Mouse (Mus musculus) heart, embryonic 12.5 days (tissue): ENCODE measurements around the gene B230217C12Rik. TPM values are rescaled to one million over a fixed set of nuclear protein-coding genes. Genes with fewer than 3 reads are reported as not detected.
"Not testable (repeated sequence)": the region's sequence is repeated elsewhere in the genome, so short reads cannot be mapped to it uniquely, and the experiment has no call there.

ENCODE experiments used
- ATAC-seq: fragments of 200-750 bp; cut with Nextera tagmentation; 2 replicates; pipeline ENCODE4 v1.8.0; 2017; ENCODE audit warnings: moderate TSS enrichment, moderate library complexity; ENCODE audit not compliant: insufficient number of reproducible peaks, low FRiP score
- H3K27ac ChIP-seq: fragments of 300-500 bp; sonication (generic); 2 replicates; pipeline ENCODE4 v1.5.1; 2016; ENCODE audit warnings: mild to moderate bottlenecking, moderate library complexity; ENCODE audit not compliant: poor library complexity, severe bottlenecking
- H3K27me3 ChIP-seq: fragments of 300-500 bp; sonication (generic); replicated peaks from 2 replicates; pipeline ENCODE4 v1.6.1; 2016; ENCODE audit warnings: mild to moderate bottlenecking, moderate library complexity
- H3K36me3 ChIP-seq: fragments of 300-500 bp; sonication (generic); 2 replicates; pipeline ENCODE4 v1.6.1; 2016; ENCODE audit warnings: mild to moderate bottlenecking, moderate library complexity
- H3K4me1 ChIP-seq: fragments of 300-500 bp; sonication (generic); replicated peaks from 2 replicates; pipeline ENCODE4 v1.6.1; 2016; ENCODE audit warnings: mild to moderate bottlenecking
- H3K4me2 ChIP-seq: fragments of 300-500 bp; sonication (generic); 2 replicates; pipeline ENCODE4 v1.6.1; 2016; ENCODE audit warnings: mild to moderate bottlenecking, moderate library complexity
- H3K4me3 ChIP-seq: fragments of 300-500 bp; sonication (generic); 2 replicates; pipeline ENCODE4 v1.5.1; 2016; ENCODE audit warnings: mild to moderate bottlenecking
- H3K9ac ChIP-seq: fragments of 300-500 bp; sonication (generic); 2 replicates; pipeline ENCODE4 v1.6.1; 2016; ENCODE audit warnings: mild to moderate bottlenecking, moderate library complexity
- H3K9me3 ChIP-seq: fragments of 300-500 bp; sonication (generic); replicated peaks from 2 replicates; pipeline ENCODE4 v1.6.1; 2016; ENCODE audit warnings: mild to moderate bottlenecking, moderate library complexity
- WGBS: fragments of 180-500 bp; shearing (Covaris S2); methylation state at CpG from one replicate; pipeline ENCODE4 v1.1.7; 2016; 5-methylcytosine and 5-hydroxymethylcytosine counted together
- polyA plus RNA-seq: library from polyadenylated mRNA; unstranded; fragments of >200 nt; fragmentation: Nextera tagmentation; extraction: Ambion mirVana; gene quantifications from 2 replicates; pipeline ENCODE4 v1.2.1, GENCODE M21; 2016

B230217C12Rik gene
- polyA plus RNA-seq, 1 experiment from 2014 or later: 6.9 TPM

- no peak overlapping the region for H3K9ac ChIP-seq
- H3K4me3 ChIP-seq: no peak overlapping the region
- WGBS: 92% methylated on average over 3 of the region's 3 CpGs
- H3K4me2 ChIP-seq: no peak overlapping the region
- ATAC-seq: no peak
- no peaks in the 10 kb centered on the region for H3K27me3 ChIP-seq
- H3K4me1 ChIP-seq: no peaks in the 10 kb centered on the region
- 0 out of 2 replicates have a peak, but pooled peaks cover 5% of the 10 kb centered on the region for H3K9me3 ChIP-seq
- H3K36me3 ChIP-seq: no peaks in the 10 kb centered on the region
- H3K27ac ChIP-seq: no peak overlapping the region
Measured at GRCm38 (mm10) chr11:97866091-97866888, 25.7 kb downstream of the B230217C12Rik start.

DNA sequence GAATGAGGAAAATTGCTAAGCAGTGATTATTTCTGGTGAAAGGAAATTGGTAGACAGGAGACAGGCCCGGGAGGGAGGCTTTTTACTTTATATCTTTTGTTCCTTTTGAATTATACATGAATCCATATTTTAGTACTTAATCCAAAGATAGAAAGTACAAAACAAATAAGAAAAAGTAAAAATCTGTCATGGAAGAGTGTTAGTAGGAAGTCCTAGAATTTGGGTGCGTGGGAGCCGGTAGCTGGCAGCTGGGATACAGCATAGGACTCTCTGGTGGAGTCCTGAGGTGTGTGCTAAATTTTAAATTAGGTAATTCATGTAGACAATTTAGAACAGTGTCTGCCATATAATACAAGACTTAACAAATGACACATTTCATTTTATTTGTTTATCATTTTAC is 27.0 kb downstream of the B230217C12Rik start:
- H3K4me3 ChIP-seq: no peak overlapping the region
- H3K9ac ChIP-seq: no peak overlapping the region
- H3K36me3 ChIP-seq: no peaks in the 10 kb centered on the region
- no peak overlapping the region for H3K27ac ChIP-seq
- no peak for ATAC-seq
- 86% methylated on average over 3 of the region's 3 CpGs for WGBS
- H3K9me3 ChIP-seq: 0 out of 2 replicates have a peak, but pooled peaks cover 5% of the 10 kb centered on the region
- H3K4me1 ChIP-seq: no peaks in the 10 kb centered on the region
- H3K4me2 ChIP-seq: no peak overlapping the region
- no peaks in the 10 kb centered on the region for H3K27me3 ChIP-seq

GRCm38 (mm10) chr11:97872378-97872777 is 31.8 kb downstream of the B230217C12Rik start:
- H3K9me3 ChIP-seq, H3K4me1 ChIP-seq, H3K4me3 ChIP-seq, H3K9ac ChIP-seq, H3K27ac ChIP-seq, ATAC-seq, H3K27me3 ChIP-seq, H3K36me3 ChIP-seq, H3K4me2 ChIP-seq: not testable (repeated sequence)
- WGBS: 76% methylated on average over 5 of the region's 5 CpGs

- H3K4me3 ChIP-seq: no peak overlapping the region
- no peaks in the 10 kb centered on the region for H3K9me3 ChIP-seq
- H3K9ac ChIP-seq: no peak overlapping the region
- no peaks in the 10 kb centered on the region for H3K36me3 ChIP-seq
- no peak for ATAC-seq
- H3K4me1 ChIP-seq: no peaks in the 10 kb centered on the region
- no peak overlapping the region for H3K27ac ChIP-seq
- no peaks in the 10 kb centered on the region for H3K27me3 ChIP-seq
- WGBS: 90% methylated on average over 1 of the region's 1 CpGs
- H3K4me2 ChIP-seq: no peak overlapping the region
Measured at GRCm38 (mm10) chr11:97874396-97874795, 33.8 kb downstream of the B230217C12Rik start.

DNA sequence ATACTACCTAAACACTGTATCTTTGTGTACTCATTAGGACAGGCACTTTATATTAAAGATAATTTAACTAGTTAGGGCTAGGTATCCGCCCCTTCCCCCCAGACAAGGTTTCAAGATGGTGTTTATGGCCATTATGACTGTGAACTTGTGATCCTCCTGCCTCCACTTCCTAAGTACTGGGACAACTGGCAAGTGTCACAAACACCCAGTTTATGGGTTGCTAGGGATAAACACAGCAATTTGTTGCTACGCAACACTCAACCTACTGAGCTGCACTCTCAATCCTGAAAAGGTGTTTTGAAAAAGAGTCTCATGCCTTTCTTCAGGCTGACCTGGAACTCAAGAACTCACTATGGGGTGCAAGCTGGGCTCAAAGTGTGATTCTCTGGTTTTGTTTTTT is 36.8 kb downstream of the B230217C12Rik start:
- no peak overlapping the region for H3K4me2 ChIP-seq
- H3K9me3 ChIP-seq: no peaks in the 10 kb centered on the region
- ATAC-seq: no peak
- H3K9ac ChIP-seq: no peak overlapping the region
- no peaks in the 10 kb centered on the region for H3K4me1 ChIP-seq
- 71% methylated on average over 2 of the region's 2 CpGs for WGBS
- no peaks in the 10 kb centered on the region for H3K27me3 ChIP-seq
- H3K4me3 ChIP-seq: no peak overlapping the region
- H3K27ac ChIP-seq: no peak overlapping the region
- no peaks in the 10 kb centered on the region for H3K36me3 ChIP-seq

DNA sequence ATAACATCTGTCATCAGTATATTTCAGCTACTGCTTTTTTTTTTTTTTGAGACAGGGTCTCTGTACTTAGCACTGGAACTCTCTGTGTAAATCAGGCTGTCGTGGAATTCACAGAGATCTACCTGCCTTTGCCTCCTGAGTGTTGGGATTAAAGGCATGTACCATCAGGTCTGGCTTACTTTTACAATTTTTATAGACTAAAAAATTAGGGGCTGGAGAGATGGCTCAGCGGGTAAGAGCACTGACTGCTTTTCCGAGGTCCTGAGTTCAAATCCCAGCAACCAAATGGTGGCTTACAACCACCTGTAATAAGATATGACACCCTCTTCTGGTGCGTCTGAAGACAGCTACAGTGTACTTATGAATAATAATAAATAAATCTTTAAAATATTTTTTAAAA is 39.8 kb downstream of the B230217C12Rik start:
- Histone ChIP-seq H3K4me2 (no peak overlapping the region), H3K9me3 (0 out of 2 replicates have a peak, but pooled peaks cover 2% of the 10 kb centered on the region), H3K27ac (no peak overlapping the region), H3K9ac (no peak overlapping the region), H3K36me3 (no peaks in the 10 kb centered on the region), H3K4me1 (no peaks in the 10 kb centered on the region), H3K27me3 (no peaks in the 10 kb centered on the region), H3K4me3 (no peak overlapping the region)
- no peak for ATAC-seq
- WGBS: 88% methylated on average over 4 of the region's 4 CpGs

DNA sequence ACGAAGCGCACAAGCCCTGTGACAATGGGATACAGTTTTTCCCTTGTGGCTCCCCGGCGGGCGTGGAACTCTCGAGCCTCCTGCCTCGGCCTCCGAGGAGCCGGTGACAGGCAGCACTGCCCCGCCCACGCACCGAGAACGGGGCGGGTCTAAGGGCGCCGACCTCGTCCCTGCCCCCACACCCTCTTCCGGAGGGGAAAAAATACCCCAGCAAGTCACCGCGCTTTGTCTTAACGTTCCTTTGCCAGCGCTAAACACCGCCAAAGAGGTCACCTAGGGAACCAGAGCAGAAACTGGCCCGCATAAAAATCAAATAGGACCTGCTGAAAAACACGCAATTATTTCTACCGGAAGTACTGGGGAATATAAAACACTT is 43.0 kb downstream of the B230217C12Rik start:
- Histone ChIP-seq H3K4me2 (peak overlapping the region; percentile 71), H3K36me3 (no peaks in the 10 kb centered on the region), H3K9ac (peak overlapping the region; percentile 60), H3K27me3 (no peaks in the 10 kb centered on the region), H3K27ac (peak overlapping the region; percentile 69), H3K4me3 (peak overlapping the region; percentile 60), H3K4me1 (no peaks in the 10 kb centered on the region), H3K9me3 (0 out of 2 replicates have a peak, but pooled peaks cover 2% of the 10 kb centered on the region)
- ATAC-seq: peak; percentile 83
- WGBS: 6% methylated on average over 26 of the region's 26 CpGs

DNA sequence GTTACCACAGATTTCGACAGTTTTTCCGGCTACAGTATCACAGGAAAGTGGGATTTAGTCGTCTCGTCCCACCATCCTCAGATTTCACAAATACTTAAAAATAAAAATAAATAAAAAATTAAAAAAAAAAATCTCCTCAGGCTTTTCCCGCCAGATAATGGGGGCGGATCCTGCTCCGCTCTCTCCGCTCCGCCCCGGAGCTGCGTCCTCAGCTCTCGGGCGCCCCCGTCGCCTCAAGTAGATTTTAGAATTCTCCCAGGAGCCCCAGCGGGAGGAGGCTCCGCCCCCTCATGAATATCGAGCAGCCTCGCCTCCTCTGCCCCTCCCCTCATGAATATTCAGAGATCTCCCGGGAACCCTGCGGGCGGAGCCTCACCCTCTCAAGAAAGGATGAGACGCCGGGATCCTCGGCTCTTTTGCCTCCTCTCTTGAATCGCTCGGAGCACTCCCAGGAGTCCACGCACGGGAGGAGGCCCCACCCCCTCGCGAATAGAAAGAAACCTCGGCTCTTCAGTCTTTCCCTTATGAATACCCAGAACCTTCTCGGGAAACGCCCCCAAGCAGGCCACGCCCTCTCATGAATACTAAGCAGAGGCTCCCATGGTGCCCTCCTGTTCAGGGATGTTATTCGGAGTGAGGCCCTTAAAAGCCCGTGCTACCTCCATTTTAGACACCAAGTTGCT is 43.5 kb downstream of the B230217C12Rik start, which contains the start of gene Fbxo47:
TSS of gene Fbxo47 (minus strand) at position 237 of the 683 bp plus-strand sequence.
- Histone ChIP-seq H3K4me1 (no peaks in the 10 kb centered on the region), H3K27me3 (no peaks in the 10 kb centered on the region), H3K27ac (peak within 1 kb of the TSS; percentile 70), H3K4me3 (peak within 1 kb of the TSS; percentile 60), H3K9me3 (0 out of 2 replicates have a peak, but pooled peaks cover 2% of the 10 kb centered on the region), H3K9ac (peak within 1 kb of the TSS; percentile 60), H3K36me3 (no peaks in the 10 kb centered on the region), H3K4me2 (peak within 1 kb of the TSS; percentile 71)
- WGBS: 0% methylated on average over 37 of the region's 37 CpGs
- ATAC-seq: peak; percentile 93

DNA sequence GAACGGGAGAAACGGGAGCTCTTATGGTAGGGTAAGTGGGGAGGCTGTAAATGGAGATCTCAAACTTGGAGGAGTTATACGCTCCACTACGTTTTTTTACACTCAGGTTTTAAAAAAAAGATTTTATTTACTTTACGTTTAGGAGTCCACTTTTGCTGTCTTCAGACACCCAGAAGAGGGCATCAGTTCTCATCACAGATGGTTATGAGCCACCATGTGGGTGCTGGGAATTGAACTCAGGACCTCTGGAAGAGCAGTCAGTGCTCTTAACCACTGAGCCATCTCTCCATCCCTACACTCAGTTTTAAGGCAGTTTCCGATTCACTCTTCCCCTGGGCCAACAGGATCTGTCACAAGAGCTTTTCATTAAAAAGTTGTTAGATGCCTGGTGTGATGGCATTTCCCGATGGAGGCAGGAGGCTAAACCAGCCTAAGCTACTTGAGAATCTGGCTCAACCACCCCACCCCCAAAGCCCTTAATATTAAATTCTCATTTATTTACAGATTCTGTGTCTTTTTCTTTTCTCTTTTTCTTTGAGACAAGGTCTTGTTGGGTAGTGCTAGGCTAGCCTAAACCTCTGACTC is 44.1 kb downstream of the B230217C12Rik start:
- WGBS: 27% methylated on average over 7 of the region's 7 CpGs
- 0 out of 2 replicates have a peak, but pooled peaks cover 2% of the 10 kb centered on the region for H3K9me3 ChIP-seq
- no peaks in the 10 kb centered on the region for H3K36me3 ChIP-seq
- no peaks in the 10 kb centered on the region for H3K4me1 ChIP-seq
- H3K27ac ChIP-seq: peak overlapping the region; percentile 70
- peak overlapping the region; percentile 60 for H3K4me3 ChIP-seq
- peak overlapping the region; percentile 19; the same call in 1 of the 2 replicates for H3K9ac ChIP-seq
- ATAC-seq: 0 out of 2 replicates have a peak, but pooled peaks have one; percentile 1
- H3K27me3 ChIP-seq: no peaks in the 10 kb centered on the region
- H3K4me2 ChIP-seq: peak overlapping the region; percentile 71

- Histone ChIP-seq H3K36me3 (no peaks in the 10 kb centered on the region), H3K4me3 (0 out of 2 replicates have a peak overlapping the region, but pooled peaks have one; percentile 60), H3K27ac (no peak overlapping the region), H3K9me3 (0 out of 2 replicates have a peak, but pooled peaks cover 2% of the 10 kb centered on the region), H3K4me2 (no peak overlapping the region), H3K9ac (no peak overlapping the region), H3K4me1 (no peaks in the 10 kb centered on the region), H3K27me3 (no peaks in the 10 kb centered on the region)
- WGBS: 88% methylated on average over 2 of the region's 2 CpGs
- ATAC-seq: no peak
Measured at GRCm38 (mm10) chr11:97885296-97885915, 44.8 kb downstream of the B230217C12Rik start.
